Mouse (Mus musculus) spleen, adult 2 months (tissue): ENCODE results near the gene Fgf12. TPM values are rescaled to one million over a fixed set of nuclear protein-coding genes. Genes with fewer than 3 reads are reported as not detected.

Source experiments
- DNase-seq, 2 experiments: peaks; one replicate each; pipeline versions ENCODE4 v3.0.0 to v3.0.0-alpha.2; 2012 to 2021; ENCODE audit warnings: low spot score in 2 of 2, low read depth in 1 of 2
- H3K27ac ChIP-seq: fragments of 200-500 bp; 2 replicates; pipeline ENCODE4 v1.5.1; 2012; ENCODE audit warnings: low read length, inconsistent platforms; ENCODE audit not compliant: insufficient read depth
- H3K27me3 ChIP-seq: fragments of 200-500 bp; 2 replicates; pipeline ENCODE4 v1.6.1; 2012; ENCODE audit warnings: mild to moderate bottlenecking, moderate library complexity, low read length, inconsistent platforms; ENCODE audit not compliant: control insufficient read depth, insufficient read depth
- H3K36me3 ChIP-seq: fragments of 200-500 bp; 2 replicates; pipeline ENCODE4 v1.6.1; 2012; ENCODE audit warnings: mild to moderate bottlenecking, low read length, inconsistent platforms; ENCODE audit not compliant: control insufficient read depth, insufficient read depth
- H3K4me1 ChIP-seq: fragments of 200-500 bp; 2 replicates; pipeline ENCODE4 v1.6.1; 2011; ENCODE audit warnings: inconsistent platforms; ENCODE audit not compliant: control insufficient read depth, insufficient read depth, insufficient read length
- H3K4me3 ChIP-seq: fragments of 200-500 bp; 2 replicates; pipeline ENCODE4 v1.5.1; 2011; ENCODE audit warnings: mild to moderate bottlenecking, inconsistent platforms; ENCODE audit not compliant: insufficient read depth, insufficient read length; ENCODE audit errors: extremely low read depth
- CTCF ChIP-seq: fragments of 200-500 bp; IDR thresholded peaks from 2 replicates; pipeline ENCODE4 v1.5.1; 2011; ENCODE audit warnings: mild to moderate bottlenecking, inconsistent platforms; ENCODE audit not compliant: insufficient read depth, insufficient read length, insufficient replicate concordance; ENCODE audit errors: extremely low read depth
- POLR2A ChIP-seq: fragments of 200-500 bp; IDR thresholded peaks from 2 replicates; pipeline ENCODE4 v1.6.1; 2011; ENCODE audit warnings: low read depth, low read length, inconsistent platforms
- WGBS: fragments of 180-500 bp; shearing (Covaris S2); methylation state at CpG from one replicate; pipeline ENCODE4 v1.1.7; 2018; 5-methylcytosine and 5-hydroxymethylcytosine counted together
- polyA plus RNA-seq: library from polyadenylated mRNA; depleted of rRNA; stranded (reverse); fragments of >200 nt; gene quantifications from 2 replicates; pipeline ENCODE4 v1.2.3, GENCODE M21; 2012

The Fgf12 gene
- polyA plus RNA-seq, 1 experiment = not detected

DNA sequence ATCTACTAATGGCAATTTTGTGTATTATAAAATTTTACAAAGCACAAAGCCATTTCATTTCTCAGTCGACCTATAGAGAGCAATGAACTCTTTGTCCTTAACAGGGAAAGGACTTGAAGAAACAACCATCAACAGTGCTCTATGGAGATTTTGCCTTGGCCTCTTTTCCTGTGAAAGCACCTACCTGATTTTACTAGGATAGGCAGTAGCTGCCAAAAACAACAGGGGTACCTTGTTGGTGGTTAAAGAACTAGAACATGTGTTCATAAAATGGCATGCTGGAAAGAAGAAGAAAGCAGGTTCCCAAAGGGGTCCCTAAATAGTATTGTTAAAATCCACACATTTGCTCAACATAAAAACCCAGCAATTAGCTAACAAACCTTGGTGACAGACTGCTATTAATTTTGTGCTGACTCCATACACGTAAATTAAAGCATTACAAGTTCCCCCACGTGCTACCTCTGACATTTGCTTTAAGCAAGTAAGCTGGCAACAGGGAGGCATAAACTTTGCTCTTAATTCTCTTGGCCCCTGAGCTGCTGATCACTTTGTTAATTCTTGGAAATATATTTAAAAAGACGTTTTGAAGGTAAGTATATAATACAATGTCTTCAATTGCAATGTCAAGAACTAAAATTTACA is 463.1 kb downstream of the Fgf12 start:
- 64% methylated on average over 4 of the region's 4 CpGs for WGBS
- Histone ChIP-seq H3K27me3 (no peaks in the 10 kb centered on the region), H3K4me3 (no peak overlapping the region), H3K4me1 (no peaks in the 10 kb centered on the region), H3K27ac (no peak overlapping the region), H3K36me3 (no peaks in the 10 kb centered on the region)
- DNase-seq = no peak
- no peak for TF ChIP-seq POLR2A
- TF ChIP-seq CTCF = no peak

GRCm38 (mm10) chr16:28257904-28258303 is 495.0 kb downstream of the Fgf12 start:
- Histone ChIP-seq H3K4me3 (no peak overlapping the region), H3K36me3 (no peaks in the 10 kb centered on the region), H3K4me1 (no peaks in the 10 kb centered on the region), H3K27ac (no peak overlapping the region), H3K27me3 (no peaks in the 10 kb centered on the region)
- no peak for DNase-seq
- no peak for TF ChIP-seq CTCF
- TF ChIP-seq POLR2A = no peak
- WGBS = 77% methylated on average over 5 of the region's 5 CpGs

DNA sequence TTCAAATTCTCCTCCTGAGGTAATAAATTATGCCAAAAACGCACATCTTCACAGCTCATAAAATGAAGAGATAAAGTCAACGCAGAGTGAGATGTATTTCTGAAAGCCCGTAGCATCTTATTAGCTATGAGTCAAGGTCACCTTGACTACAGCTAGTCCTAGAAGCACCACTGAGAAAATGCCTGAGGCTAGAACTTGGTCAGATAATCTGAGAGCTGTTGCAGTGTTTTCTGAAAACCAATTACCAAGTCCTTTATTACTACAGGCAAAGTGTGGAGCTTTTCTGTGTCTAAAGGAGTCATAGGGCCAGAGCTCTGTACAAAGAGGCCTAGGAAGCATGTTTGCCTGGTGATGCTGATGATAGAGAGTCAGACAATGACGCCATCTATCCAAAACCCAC is 498.6 kb downstream of the Fgf12 start:
- 83% methylated on average over 4 of the region's 4 CpGs for WGBS
- DNase-seq = no peak

GRCm38 (mm10) chr16:28251930-28252329 is 500.9 kb downstream of the Fgf12 start:
- Histone ChIP-seq H3K27ac (no peak overlapping the region), H3K36me3 (no peaks in the 10 kb centered on the region), H3K27me3 (no peaks in the 10 kb centered on the region), H3K4me1 (no peaks in the 10 kb centered on the region), H3K4me3 (no peak overlapping the region)
- 80% methylated on average over 3 of the region's 3 CpGs for WGBS
- DNase-seq = no peak
- TF ChIP-seq POLR2A (no peak), CTCF (no peak)

More for the DNA sequence above, 498.6 kb downstream of the Fgf12 start:
- no peaks in the 10 kb centered on the region for H3K4me1 ChIP-seq
- no peak for TF ChIP-seq POLR2A
- TF ChIP-seq CTCF = no peak
- no peaks in the 10 kb centered on the region for H3K27me3 ChIP-seq
- H3K27ac ChIP-seq = no peak overlapping the region
- H3K36me3 ChIP-seq = no peaks in the 10 kb centered on the region
- H3K4me3 ChIP-seq = no peak overlapping the region

DNA sequence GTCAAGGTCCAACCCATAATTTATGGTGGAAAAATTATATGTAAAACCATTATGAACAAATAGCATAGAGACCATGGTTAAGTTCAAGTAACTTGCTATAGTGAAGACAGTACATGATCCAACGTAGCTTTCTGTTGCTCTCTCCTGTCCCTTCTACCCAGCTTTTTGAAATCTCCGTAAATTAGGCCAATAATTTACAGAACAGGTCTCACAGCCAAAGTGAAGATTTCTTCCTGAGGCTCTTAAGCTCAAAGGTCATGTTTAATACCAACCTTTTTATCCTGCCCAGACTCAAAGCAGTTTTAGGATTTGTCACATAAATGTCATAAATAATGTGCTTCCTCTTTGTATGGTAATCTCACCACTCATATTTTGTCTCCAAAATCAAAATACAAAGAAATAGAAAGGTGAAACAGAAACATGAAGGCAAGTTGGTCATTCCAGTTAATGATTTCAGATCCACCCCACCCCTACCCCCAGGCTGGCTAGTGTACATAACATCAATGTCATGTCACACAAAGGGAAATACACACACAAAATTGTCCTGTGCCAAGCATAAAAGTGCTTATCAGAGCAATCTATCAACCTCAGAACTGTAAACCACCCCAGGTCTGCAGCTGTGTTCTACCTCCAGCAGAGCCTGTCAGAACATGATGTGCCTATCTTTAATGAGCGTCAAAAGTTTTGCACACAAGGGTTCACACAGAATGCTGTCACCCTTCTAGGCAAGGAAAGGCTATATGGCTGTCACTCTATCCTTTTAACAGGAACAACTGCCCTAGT is 509.8 kb downstream of the Fgf12 start:
- Histone ChIP-seq H3K27ac (no peak overlapping the region), H3K36me3 (no peaks in the 10 kb centered on the region), H3K27me3 (no peaks in the 10 kb centered on the region), H3K4me3 (no peak overlapping the region), H3K4me1 (no peaks in the 10 kb centered on the region)
- DNase-seq = no peak
- TF ChIP-seq POLR2A = no peak
- TF ChIP-seq CTCF = no peak
- 83% methylated on average over 3 of the region's 3 CpGs for WGBS

- TF ChIP-seq POLR2A (no peak), CTCF (no peak)
- Histone ChIP-seq H3K27me3 (no peaks in the 10 kb centered on the region), H3K4me1 (no peaks in the 10 kb centered on the region), H3K4me3 (no peak overlapping the region), H3K27ac (no peak overlapping the region), H3K36me3 (no peaks in the 10 kb centered on the region)
- WGBS = 71% methylated on average over 4 of the region's 4 CpGs
- no peak for DNase-seq
Observed at GRCm38 (mm10) chr16:28239382-28239781, 513.5 kb downstream of the Fgf12 start.
